Mouse (Mus musculus) MEL (cell line): ENCODE measurements at regions not wholly inside any gene's neighbourhood (a gene's known extent, or its start where the extent isn't known, plus 50 kb on each side); places are given as distances from the start of the nearest gene placed in this dataset.

Experiments
- CTCF ChIP-seq, 3 experiments: IDR thresholded peaks in 2 of 3; conservative IDR thresholded peaks in 1 of 3; 2 replicates each; pipeline ENCODE4 v1.5.1; 2011 to 2012; ENCODE audit warnings: low read length in 3 of 3, low read depth in 2 of 3, mild to moderate bottlenecking in 2 of 3, improper control_type of control experiment in 1 of 3, inconsistent platforms in 1 of 3, mixed read lengths in 1 of 3, moderate library complexity in 1 of 3; ENCODE audit not compliant: control insufficient read depth in 1 of 3, insufficient read depth in 1 of 3, poor library complexity in 1 of 3, severe bottlenecking in 1 of 3
- ELF1 ChIP-seq: IDR thresholded peaks from 2 replicates; pipeline ENCODE4 v1.6.1; 2014; ENCODE audit warnings: low read depth, mild to moderate bottlenecking, inconsistent platforms, low read length, improper control_type of control experiment, moderate library complexity
- EP300 ChIP-seq, 2 experiments: IDR thresholded peaks; 2 replicates each; pipeline ENCODE4 v1.6.1; 2011; ENCODE audit warnings: improper control_type of control experiment in 2 of 2, low read length in 2 of 2, low read depth in 1 of 2, mild to moderate bottlenecking in 1 of 2
- ETS1 ChIP-seq: IDR thresholded peaks from 2 replicates; pipeline ENCODE4 v1.6.1; 2012; ENCODE audit warnings: low read depth, mild to moderate bottlenecking, inconsistent platforms, low read length, improper control_type of control experiment, moderate library complexity
- GABPA ChIP-seq: IDR thresholded peaks from 2 replicates; pipeline ENCODE4 v1.6.1; 2012; ENCODE audit warnings: low read depth, mild to moderate bottlenecking, inconsistent platforms, low read length, improper control_type of control experiment, moderate library complexity
- MEF2A ChIP-seq: IDR thresholded peaks from 2 replicates; pipeline ENCODE4 v1.6.1; 2014; ENCODE audit warnings: low read depth, mild to moderate bottlenecking, inconsistent platforms, low read length, improper control_type of control experiment; ENCODE audit not compliant: poor library complexity, insufficient replicate concordance, severe bottlenecking; ENCODE audit errors: extremely low read depth
- POLR2A ChIP-seq, 2 experiments: IDR thresholded peaks; 2 replicates each; pipeline ENCODE4 v1.6.1; 2011 to 2012; ENCODE audit warnings: low read length in 2 of 2, mild to moderate bottlenecking in 2 of 2, control low read depth in 1 of 2, improper control_type of control experiment in 1 of 2, low read depth in 1 of 2, moderate library complexity in 1 of 2; ENCODE audit not compliant: control insufficient read depth in 1 of 2, insufficient read depth in 1 of 2, poor library complexity in 1 of 2
- POLR2AphosphoS2 ChIP-seq: IDR thresholded peaks from 2 replicates; pipeline ENCODE4 v1.6.1; 2011; ENCODE audit warnings: low read length, improper control_type of control experiment
- TAL1 ChIP-seq: IDR thresholded peaks from 2 replicates; pipeline ENCODE4 v1.6.1; 2012; ENCODE audit warnings: mild to moderate bottlenecking, inconsistent platforms, low read length, moderate library complexity, mixed read lengths
- USF1 ChIP-seq: IDR thresholded peaks from 2 replicates; pipeline ENCODE4 v1.6.1; 2014; ENCODE audit warnings: low read depth, mild to moderate bottlenecking, inconsistent platforms, low read length, improper control_type of control experiment, moderate library complexity
- USF2 ChIP-seq, 2 experiments: IDR thresholded peaks; 2 replicates each; pipeline ENCODE4 v1.6.1; 2011 to 2012; ENCODE audit warnings: improper control_type of control experiment in 2 of 2, low read length in 2 of 2, borderline replicate concordance in 1 of 2, inconsistent platforms in 1 of 2, low read depth in 1 of 2, mild to moderate bottlenecking in 1 of 2; ENCODE audit not compliant: insufficient read depth in 1 of 2

GRCm38 (mm10) chr2:160421216-160421911, 54.5 kb upstream of the Mafb start:
- no peak for TF ChIP-seq ETS1
- no peak for TF ChIP-seq POLR2AphosphoS2
- TF ChIP-seq ELF1 = no peak
- no peak for TF ChIP-seq EP300 (IDR thresholded peaks at IDR 0.05; ENCODE audit: low read depth in 1 of 2, low read length in 2 of 2)
- TF ChIP-seq CTCF (IDR thresholded peaks at IDR 0.05 in 2 of 3, conservative IDR thresholded peaks at IDR 0.05 in 1 of 3; ENCODE audit: control insufficient read depth in 1 of 3, insufficient read depth in 1 of 3, low read depth in 2 of 3, low read length in 3 of 3, poor library complexity in 1 of 3, severe bottlenecking in 1 of 3) = no peak
- TF ChIP-seq GABPA = no peak
- TF ChIP-seq USF2 (IDR thresholded peaks at IDR 0.05; ENCODE audit: borderline replicate concordance in 1 of 2, insufficient read depth in 1 of 2, low read depth in 1 of 2, low read length in 2 of 2) = no peak
- TF ChIP-seq MEF2A = no peak
- TF ChIP-seq POLR2A (IDR thresholded peaks at IDR 0.05; ENCODE audit: control insufficient read depth in 1 of 2, insufficient read depth in 1 of 2, low read depth in 1 of 2, low read length in 2 of 2, poor library complexity in 1 of 2) = no peak
- no peak for TF ChIP-seq TAL1
- TF ChIP-seq USF1 = no peak
